Mouse (Mus musculus) liver, embryonic 13.5 days (tissue): Measurements from ENCODE around the gene Adprh. TPM values are rescaled to one million over a fixed set of nuclear protein-coding genes. Genes with fewer than 3 reads are reported as not detected.
A peak's percentile ranks its signal among the peaks of the same experiment; 100 is the strongest.
"Not testable (repeated sequence)": the region's sequence is repeated elsewhere in the genome, so short reads cannot be mapped to it uniquely, and the experiment has no call there.

Experiments
- ATAC-seq: fragments of 200-750 bp; cut with Nextera tagmentation; 2 replicates; pipeline ENCODE4 v1.8.0; 2017; ENCODE audit warnings: low read depth, mild to moderate bottlenecking, moderate number of reproducible peaks, moderate library complexity
- DNase-seq: peaks from one replicate; pipeline ENCODE4 v3.0.0; 2022
- H3K27ac ChIP-seq: fragments of 300-500 bp; sonication (generic); 2 replicates; pipeline ENCODE4 v1.5.1; 2015; ENCODE audit warnings: moderate library complexity, mild to moderate bottlenecking, inconsistent platforms
- H3K27me3 ChIP-seq: fragments of 300-500 bp; sonication (generic); 2 replicates; pipeline ENCODE4 v1.6.1; 2015; ENCODE audit warnings: mild to moderate bottlenecking, inconsistent platforms
- H3K36me3 ChIP-seq: fragments of 300-500 bp; sonication (generic); 2 replicates; pipeline ENCODE4 v1.6.1; 2015; ENCODE audit warnings: mild to moderate bottlenecking, inconsistent platforms
- H3K4me1 ChIP-seq: fragments of 300-500 bp; sonication (generic); replicated peaks from 2 replicates; pipeline ENCODE4 v1.6.1; 2015; ENCODE audit warnings: inconsistent platforms
- H3K4me2 ChIP-seq: fragments of 300-500 bp; sonication (generic); 2 replicates; pipeline ENCODE4 v1.6.1; 2015; ENCODE audit warnings: inconsistent platforms, mild to moderate bottlenecking, moderate library complexity
- H3K4me3 ChIP-seq: fragments of 300-500 bp; sonication (generic); replicated peaks from 2 replicates; pipeline ENCODE4 v1.5.1; 2015; ENCODE audit warnings: mild to moderate bottlenecking, inconsistent platforms
- H3K9ac ChIP-seq: fragments of 300-500 bp; sonication (generic); 2 replicates; pipeline ENCODE4 v1.6.1; 2015; ENCODE audit warnings: mild to moderate bottlenecking, inconsistent platforms
- H3K9me3 ChIP-seq: fragments of 300-500 bp; sonication (generic); replicated peaks from 2 replicates; pipeline ENCODE4 v1.6.1; 2016; ENCODE audit warnings: inconsistent platforms
- WGBS: fragments of 180-500 bp; shearing (Covaris S2); methylation state at CpG from one replicate; pipeline ENCODE4 v1.1.7; 2015; ENCODE audit not compliant: insufficient replicate concordance; 5-methylcytosine and 5-hydroxymethylcytosine counted together
- polyA plus RNA-seq: library from polyadenylated mRNA; unstranded; fragments of >200 nt; fragmentation: Nextera tagmentation; extraction: Ambion mirVana; gene quantifications from 2 replicates; pipeline ENCODE4 v1.2.1, GENCODE M21; 2015

Gene Adprh
- 38.1 and 41.2 TPM in 2 replicates for polyA plus RNA-seq

- Histone ChIP-seq H3K36me3 (peaks cover 16% of the 10 kb centered on the region), H3K27ac (peak within 1 kb of the TSS; percentile 83), H3K4me2 (peak within 1 kb of the TSS; percentile 88), H3K4me3 (peak within 1 kb of the TSS; percentile 75), H3K27me3 (no peaks in the 10 kb centered on the region), H3K4me1 (peaks cover 51% of the 10 kb centered on the region), H3K9ac (peak within 1 kb of the TSS; percentile 92), H3K9me3 (no peaks in the 10 kb centered on the region)
- under 1% methylated on average over 47 of the region's 61 CpGs for WGBS
- peak; percentile 93 for ATAC-seq
- DNase-seq: peak; percentile 91
These were observed at the start of gene Adprh for GRCm38 (mm10) chr16:38452442-38453202. TSS of gene Adprh (minus strand) at chr16:38452703.

GRCm38 (mm10) chr16:38496604-38497140, 44.2 kb upstream of the Adprh start:
- no peak for DNase-seq
- H3K9me3 ChIP-seq: no peaks in the 10 kb centered on the region
- 76% methylated on average over 7 of the region's 7 CpGs for WGBS
- H3K4me1 ChIP-seq: no peaks in the 10 kb centered on the region
- ATAC-seq: no peak
- no peaks in the 10 kb centered on the region for H3K27me3 ChIP-seq
- no peak overlapping the region for H3K27ac ChIP-seq
- peaks cover 33% of the 10 kb centered on the region for H3K36me3 ChIP-seq
- H3K4me2 ChIP-seq: no peak overlapping the region
- no peak overlapping the region for H3K9ac ChIP-seq
- H3K4me3 ChIP-seq: no peak overlapping the region

GRCm38 (mm10) chr16:38493890-38494289, 41.4 kb upstream of the Adprh start:
- DNase-seq: no peak
- Histone ChIP-seq H3K36me3 (peaks cover 19% of the 10 kb centered on the region), H3K9ac (no peak overlapping the region), H3K4me1 (no peaks in the 10 kb centered on the region), H3K4me2 (no peak overlapping the region), H3K4me3 (no peak overlapping the region), H3K27me3 (no peaks in the 10 kb centered on the region), H3K27ac (no peak overlapping the region), H3K9me3 (no peaks in the 10 kb centered on the region)
- 74% methylated on average over 10 of the region's 10 CpGs for WGBS
- no peak for ATAC-seq

- H3K9ac ChIP-seq: no peak overlapping the region
- H3K4me2 ChIP-seq: no peak overlapping the region
- no peaks in the 10 kb centered on the region for H3K9me3 ChIP-seq
- H3K36me3 ChIP-seq: peaks cover 11% of the 10 kb centered on the region
- H3K4me3 ChIP-seq: no peak overlapping the region
- H3K27me3 ChIP-seq: no peaks in the 10 kb centered on the region
- no peak overlapping the region for H3K27ac ChIP-seq
- ATAC-seq: no peak
- no peak for DNase-seq
- no peaks in the 10 kb centered on the region for H3K4me1 ChIP-seq
- 69% methylated on average over 3 of the region's 3 CpGs for WGBS
These were observed 40.0 kb upstream of the Adprh start for GRCm38 (mm10) chr16:38492551-38492950.

DNA sequence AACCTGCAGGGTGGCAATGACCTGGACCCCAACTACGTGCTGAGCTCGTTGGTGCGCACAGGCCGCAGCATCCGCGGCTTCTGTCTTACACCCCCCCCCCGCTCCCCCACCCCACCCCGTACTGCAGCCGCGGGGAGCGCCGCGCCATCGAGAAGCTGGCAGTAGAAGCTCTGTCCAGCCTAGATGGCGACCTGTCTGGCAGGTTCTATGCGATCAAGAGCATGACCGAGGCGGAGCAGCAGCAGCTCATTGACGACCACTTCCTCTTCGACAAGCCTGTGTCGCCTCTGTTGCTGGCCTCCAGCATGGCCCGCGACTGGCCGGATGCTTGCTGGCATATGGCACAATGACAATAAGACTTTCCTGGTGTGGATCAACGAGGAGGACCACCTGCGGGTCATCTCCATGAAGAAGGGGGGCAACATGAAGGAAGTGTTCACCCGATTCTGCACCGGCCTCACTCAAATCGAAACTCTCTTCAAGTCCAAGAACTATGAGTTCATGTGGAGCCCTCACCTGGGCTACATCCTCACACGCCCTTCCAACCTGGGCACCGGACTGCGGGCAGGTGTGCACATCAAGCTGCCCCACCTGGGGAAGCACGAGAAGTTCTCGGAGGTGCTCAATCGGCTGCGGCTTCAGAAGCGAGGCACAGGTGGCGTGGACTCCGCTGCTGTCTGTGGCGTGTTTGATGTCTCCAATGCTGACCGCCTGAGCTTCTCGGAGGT, 31.2 kb upstream of the Adprh start:
- DNase-seq (no peak), ATAC-seq (no peak)
- peak overlapping the region; percentile 41 for H3K4me3 ChIP-seq
- H3K4me1 ChIP-seq: peaks cover 37% of the 10 kb centered on the region
- H3K9ac ChIP-seq: peak overlapping the region; percentile 15
- peak overlapping the region; percentile 68 for H3K4me2 ChIP-seq
- no peaks in the 10 kb centered on the region for H3K9me3 ChIP-seq
- H3K27me3 ChIP-seq: peaks cover 25% of the 10 kb centered on the region
- no peaks in the 10 kb centered on the region for H3K36me3 ChIP-seq
- 15% methylated on average over 42 of the region's 42 CpGs for WGBS
- H3K27ac ChIP-seq: no peak overlapping the region

- H3K9ac ChIP-seq: no peak overlapping the region
- peaks cover 37% of the 10 kb centered on the region for H3K4me1 ChIP-seq
- H3K27ac ChIP-seq: no peak overlapping the region
- WGBS: 15% methylated on average over 32 of the region's 32 CpGs
- H3K4me3 ChIP-seq: peak overlapping the region; percentile 41
- no peaks in the 10 kb centered on the region for H3K9me3 ChIP-seq
- DNase-seq (no peak), ATAC-seq (0 out of 2 replicates have a peak, but pooled peaks have one; percentile 8)
- H3K4me2 ChIP-seq: peak overlapping the region; percentile 68
- no peaks in the 10 kb centered on the region for H3K36me3 ChIP-seq
- H3K27me3 ChIP-seq: peaks cover 25% of the 10 kb centered on the region
These were observed 30.5 kb upstream of the Adprh start for GRCm38 (mm10) chr16:38482780-38483562.

GRCm38 (mm10) chr16:38481327-38481726, 28.8 kb upstream of the Adprh start:
- ATAC-seq (peak; percentile 70), DNase-seq (peak; percentile 50)
- no peak overlapping the region for H3K4me3 ChIP-seq
- H3K27me3 ChIP-seq: peaks cover 25% of the 10 kb centered on the region
- no peaks in the 10 kb centered on the region for H3K9me3 ChIP-seq
- no peaks in the 10 kb centered on the region for H3K36me3 ChIP-seq
- peak overlapping the region; percentile 41 for H3K4me2 ChIP-seq
- H3K4me1 ChIP-seq: peaks cover 47% of the 10 kb centered on the region
- no peak overlapping the region; the same call in none of the 2 replicates for H3K27ac ChIP-seq
- no peak overlapping the region for H3K9ac ChIP-seq
- WGBS: 24% methylated on average over 4 of the region's 4 CpGs

DNA sequence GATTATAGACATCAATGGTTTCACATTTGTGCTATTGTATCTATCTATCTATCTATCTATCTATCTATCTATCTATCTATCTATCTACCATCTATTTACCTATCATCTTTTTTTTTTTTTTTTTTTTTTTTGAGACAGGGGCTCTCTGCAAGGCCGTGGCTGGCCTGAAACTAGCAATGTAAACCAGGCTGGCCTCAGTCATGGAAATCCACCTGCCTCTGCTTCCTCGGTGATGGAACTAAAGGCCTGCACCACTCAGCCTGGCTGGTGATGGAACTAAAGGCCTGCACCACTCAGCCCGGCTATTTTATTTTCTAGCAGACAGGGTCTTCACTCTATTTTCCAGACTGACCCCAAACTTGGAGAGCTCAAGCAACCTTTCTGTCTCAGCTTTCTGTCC, 25.8 kb upstream of the Adprh start:
- Histone ChIP-seq H3K36me3 (no peaks in the 10 kb centered on the region), H3K4me3 (no peak overlapping the region), H3K4me2 (no peak overlapping the region), H3K9ac (no peak overlapping the region), H3K27me3 (peaks cover 8% of the 10 kb centered on the region), H3K4me1 (peaks cover 66% of the 10 kb centered on the region), H3K27ac (no peak overlapping the region), H3K9me3 (no peaks in the 10 kb centered on the region)
- DNase-seq (no peak), ATAC-seq (no peak)
- WGBS: 79% methylated on average over 3 of the region's 3 CpGs

DNA sequence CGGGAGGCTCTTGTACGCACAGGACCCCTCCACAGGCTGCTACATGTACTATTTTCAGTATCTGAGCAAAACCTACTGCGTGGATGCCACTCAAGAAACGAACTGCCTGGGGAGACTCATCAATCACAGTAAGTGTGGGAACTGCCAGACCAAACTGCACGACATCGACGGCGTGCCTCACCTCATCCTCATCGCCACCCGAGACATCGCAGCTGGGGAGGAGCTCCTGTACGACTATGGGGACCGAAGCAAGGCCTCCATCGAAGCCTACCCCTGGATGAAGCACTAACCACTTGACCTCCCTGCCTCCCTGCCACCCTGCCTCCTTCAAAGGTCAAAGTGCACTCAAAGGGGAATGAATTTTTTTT, 24.7 kb upstream of the Adprh start:
- not testable (repeated sequence) for DNase-seq, H3K9me3 ChIP-seq, H3K27me3 ChIP-seq, H3K27ac ChIP-seq, H3K36me3 ChIP-seq, ATAC-seq
- peaks cover 67% of the 10 kb centered on the region for H3K4me1 ChIP-seq
- peak overlapping the region; percentile 60 for H3K4me3 ChIP-seq
- WGBS: 59% methylated on average over 14 of the region's 14 CpGs
- peak overlapping the region; percentile 70 for H3K9ac ChIP-seq
- peak overlapping the region; percentile 81 for H3K4me2 ChIP-seq

GRCm38 (mm10) chr16:38476312-38477240, 24.1 kb upstream of the Adprh start:
- WGBS: 8% methylated on average over 34 of the region's 34 CpGs
- Histone ChIP-seq H3K4me2 (peak overlapping the region; percentile 81), H3K9me3 (no peaks in the 10 kb centered on the region), H3K27ac (peak overlapping the region; percentile 58), H3K4me1 (peaks cover 67% of the 10 kb centered on the region), H3K27me3 (no peaks in the 10 kb centered on the region), H3K4me3 (peak overlapping the region; percentile 60), H3K36me3 (no peaks in the 10 kb centered on the region), H3K9ac (peak overlapping the region; percentile 70)
- peak; percentile 48 for ATAC-seq
- DNase-seq: no peak
